Mouse (Mus musculus) lung, embryonic 15.5 days (tissue): Measurements from ENCODE around the gene Il21r. TPM values are rescaled to one million over a fixed set of nuclear protein-coding genes. Genes with fewer than 3 reads are reported as not detected.

ENCODE experiments used
- ATAC-seq: fragments of 200-750 bp; cut with Nextera tagmentation; 2 replicates; pipeline ENCODE4 v1.8.0; 2017; ENCODE audit warnings: moderate number of reproducible peaks, borderline replicate concordance; ENCODE audit not compliant: low FRiP score, low TSS enrichment; ENCODE audit errors: extremely low read depth
- H3K27ac ChIP-seq: fragments of 300-500 bp; sonication (generic); 2 replicates; pipeline ENCODE4 v1.5.1; 2015; ENCODE audit warnings: moderate library complexity, mild to moderate bottlenecking, inconsistent platforms
- H3K27me3 ChIP-seq: fragments of 300-500 bp; sonication (generic); 2 replicates; pipeline ENCODE4 v1.6.1; 2015; ENCODE audit warnings: inconsistent platforms
- H3K36me3 ChIP-seq: fragments of 300-500 bp; sonication (generic); 2 replicates; pipeline ENCODE4 v1.6.1; 2015; ENCODE audit warnings: inconsistent platforms
- H3K4me1 ChIP-seq: fragments of 300-500 bp; sonication (generic); 2 replicates; pipeline ENCODE4 v1.6.1; 2015; ENCODE audit warnings: inconsistent platforms
- H3K4me2 ChIP-seq: fragments of 300-500 bp; sonication (generic); 2 replicates; pipeline ENCODE4 v1.6.1; 2015; ENCODE audit warnings: inconsistent platforms, mild to moderate bottlenecking, moderate library complexity
- H3K4me3 ChIP-seq: fragments of 300-500 bp; sonication (generic); 2 replicates; pipeline ENCODE4 v1.5.1; 2015; ENCODE audit warnings: mild to moderate bottlenecking, inconsistent platforms
- H3K9ac ChIP-seq: fragments of 300-500 bp; sonication (generic); 2 replicates; pipeline ENCODE4 v1.6.1; 2015; ENCODE audit warnings: inconsistent platforms
- H3K9me3 ChIP-seq: fragments of 300-500 bp; sonication (generic); 2 replicates; pipeline ENCODE4 v1.6.1; 2016; ENCODE audit warnings: inconsistent platforms
- WGBS: fragments of 180-500 bp; shearing (Covaris S2); methylation state at CpG from one replicate; pipeline ENCODE4 v1.1.7; 2015; 5-methylcytosine and 5-hydroxymethylcytosine counted together
- polyA plus RNA-seq: library from polyadenylated mRNA; unstranded; fragments of >200 nt; fragmentation: Nextera tagmentation; extraction: Ambion mirVana; gene quantifications from 2 replicates; pipeline ENCODE4 v1.2.1, GENCODE M21; 2015

Gene Il21r
- polyA plus RNA-seq, 1 experiment from 2014 or later, result 0.74 TPM

DNA sequence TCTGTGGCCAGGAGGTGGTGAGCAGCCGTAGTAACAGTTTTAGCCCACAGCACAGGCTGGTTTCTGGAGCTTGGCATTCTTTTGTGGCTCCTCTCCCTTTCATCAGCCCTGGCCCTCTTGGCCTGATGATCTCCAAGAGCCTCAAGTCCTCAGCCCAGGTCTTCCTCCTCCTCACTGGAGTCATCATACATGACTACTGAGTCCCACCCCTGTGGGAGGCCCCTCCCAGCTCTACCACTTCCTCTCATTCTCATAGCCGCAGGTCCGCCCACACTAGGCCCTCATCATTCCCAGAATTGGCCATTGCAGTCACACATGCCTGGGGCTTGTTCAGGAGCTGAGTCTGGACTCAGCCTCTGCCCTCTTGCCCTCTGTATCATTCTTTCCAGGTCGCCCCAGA, 9.4 kb upstream of the Il21r start:
- H3K27me3 ChIP-seq, result no peaks in the 10 kb centered on the region
- H3K9me3 ChIP-seq, result no peaks in the 10 kb centered on the region
- no peaks in the 10 kb centered on the region for H3K4me1 ChIP-seq
- no peaks in the 10 kb centered on the region for H3K36me3 ChIP-seq
- H3K27ac ChIP-seq, result no peak overlapping the region
- ATAC-seq, result no peak
- H3K4me2 ChIP-seq, result no peak overlapping the region
- 70% methylated on average over 4 of the region's 4 CpGs for WGBS
- H3K4me3 ChIP-seq, result no peak overlapping the region
- H3K9ac ChIP-seq, result no peak overlapping the region

DNA sequence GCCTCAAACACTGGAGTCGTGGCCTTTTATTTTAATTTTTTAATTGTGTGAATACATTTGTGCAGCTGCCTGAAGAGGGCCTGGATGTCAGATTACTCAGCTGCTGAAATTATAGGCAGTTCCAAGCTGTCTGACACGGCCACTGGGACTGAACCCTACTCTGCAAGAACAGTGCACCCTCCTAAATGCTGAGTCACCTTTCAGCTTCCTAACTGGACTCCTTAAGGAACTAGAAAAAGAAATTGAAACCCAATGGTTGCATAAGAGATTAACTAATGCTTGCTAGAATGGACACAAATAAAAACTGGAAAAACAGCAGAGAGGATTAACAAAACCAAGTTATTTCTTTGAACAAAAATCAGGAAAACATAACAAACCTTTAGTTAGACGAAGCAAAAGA, 6.8 kb upstream of the Il21r start:
- Histone ChIP-seq H3K4me2 (no peak overlapping the region), H3K4me1 (no peaks in the 10 kb centered on the region), H3K4me3 (no peak overlapping the region), H3K27me3 (no peaks in the 10 kb centered on the region), H3K36me3 (no peaks in the 10 kb centered on the region), H3K9ac (no peak overlapping the region), H3K9me3 (no peaks in the 10 kb centered on the region), H3K27ac (no peak overlapping the region)
- ATAC-seq, result no peak
- WGBS, result 56% methylated on average over 3 of the region's 3 CpGs

DNA sequence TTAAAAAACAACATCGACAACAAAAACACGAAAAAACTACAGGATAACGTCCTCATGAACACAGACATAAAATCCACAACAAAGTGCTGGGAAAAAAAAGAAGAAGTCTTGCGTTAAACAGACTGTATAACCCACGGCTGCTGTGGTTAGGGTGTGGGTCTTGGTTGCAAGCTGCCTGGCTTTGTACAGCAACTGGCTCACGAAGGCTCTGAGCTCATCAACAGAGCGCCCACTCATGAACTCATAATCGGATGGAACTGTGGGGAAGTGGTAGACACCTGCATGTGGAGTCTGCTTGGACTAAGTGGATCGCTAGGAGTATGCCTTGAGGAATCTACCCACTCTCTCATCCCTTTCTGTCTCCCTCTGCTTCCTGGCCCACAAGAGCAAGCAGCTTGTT, 6.1 kb upstream of the Il21r start:
- H3K4me1 ChIP-seq, result no peaks in the 10 kb centered on the region
- H3K27me3 ChIP-seq, result no peaks in the 10 kb centered on the region
- H3K36me3 ChIP-seq, result no peaks in the 10 kb centered on the region
- no peak overlapping the region for H3K27ac ChIP-seq
- no peak overlapping the region for H3K4me3 ChIP-seq
- 82% methylated on average over 9 of the region's 9 CpGs for WGBS
- no peaks in the 10 kb centered on the region for H3K9me3 ChIP-seq
- no peak overlapping the region for H3K9ac ChIP-seq
- H3K4me2 ChIP-seq, result no peak overlapping the region
- no peak for ATAC-seq

DNA sequence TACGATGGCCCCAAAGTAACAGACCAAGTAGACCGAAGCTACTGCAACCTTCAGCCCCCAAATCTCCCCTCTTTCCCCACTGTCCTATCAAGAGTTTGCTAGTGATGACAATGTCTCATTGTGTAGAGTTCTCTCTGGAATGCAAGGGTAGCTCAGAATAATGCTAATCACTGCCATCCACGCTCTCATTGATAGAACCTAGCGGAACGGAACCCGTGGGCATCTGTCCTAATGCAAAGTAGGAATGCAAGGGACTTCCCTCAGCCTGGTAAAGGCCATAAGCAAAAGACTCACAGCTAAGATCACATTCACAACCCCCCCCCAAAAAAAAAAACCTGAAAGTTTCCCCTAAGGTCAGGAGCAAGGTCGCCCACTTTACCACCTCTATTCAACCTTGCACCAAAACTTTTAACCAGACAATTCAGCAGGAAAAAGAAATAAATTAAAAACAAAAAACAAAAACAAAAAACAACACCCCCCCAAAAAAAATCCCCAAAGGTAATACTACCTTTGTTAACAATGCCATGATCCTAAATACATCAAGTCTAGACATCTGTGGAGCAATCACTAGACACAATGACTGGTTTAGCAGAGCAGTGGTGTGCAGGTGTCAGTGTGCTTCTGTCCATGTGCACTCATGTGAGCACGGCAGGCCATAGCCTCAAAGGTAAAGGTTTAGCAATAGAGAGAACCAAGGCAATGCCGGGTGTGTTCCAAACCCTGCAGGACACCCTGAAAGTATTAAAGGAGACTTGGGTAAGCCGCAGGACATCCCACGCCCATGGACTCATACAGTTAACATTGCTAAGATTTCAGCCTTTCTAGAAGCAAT, 5.5 kb upstream of the Il21r start:
- no peak overlapping the region for H3K9ac ChIP-seq
- no peaks in the 10 kb centered on the region for H3K9me3 ChIP-seq
- WGBS, result 92% methylated on average over 11 of the region's 11 CpGs
- H3K27me3 ChIP-seq, result no peaks in the 10 kb centered on the region
- H3K4me1 ChIP-seq, result no peaks in the 10 kb centered on the region
- H3K27ac ChIP-seq, result no peak overlapping the region
- no peaks in the 10 kb centered on the region for H3K36me3 ChIP-seq
- no peak overlapping the region for H3K4me3 ChIP-seq
- H3K4me2 ChIP-seq, result no peak overlapping the region
- ATAC-seq, result no peak

DNA sequence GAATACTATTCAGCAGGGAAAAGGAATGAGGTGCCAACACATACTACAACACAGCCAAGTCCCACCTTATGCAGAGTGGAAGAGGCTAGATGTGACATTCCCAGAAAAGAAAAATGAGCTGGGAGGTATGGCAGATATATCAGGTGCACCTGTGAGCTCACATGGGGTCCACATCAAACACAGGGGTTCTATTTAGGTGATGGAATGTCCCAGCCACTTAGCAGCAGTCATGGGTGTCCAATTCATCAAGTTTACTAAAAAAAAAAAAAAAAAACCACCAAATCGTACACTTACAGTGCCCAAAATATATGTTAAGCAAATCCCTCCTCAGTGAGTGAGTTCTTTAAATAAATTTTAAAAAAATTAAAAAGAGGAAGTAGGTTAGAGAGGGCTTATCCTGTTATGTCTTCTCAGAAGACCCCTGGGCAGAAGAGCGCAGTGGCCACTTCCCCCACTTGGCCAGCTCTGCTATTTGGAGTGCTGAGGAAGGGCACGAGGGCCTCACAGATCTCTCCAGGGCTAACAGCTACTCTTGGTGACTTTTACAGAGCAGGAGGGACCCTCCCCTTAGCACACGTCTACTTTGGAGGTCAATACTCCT, 3.8 kb upstream of the Il21r start:
- H3K4me3 ChIP-seq, result no peak overlapping the region
- no peak overlapping the region for H3K4me2 ChIP-seq
- no peaks in the 10 kb centered on the region for H3K36me3 ChIP-seq
- 51% methylated on average over 4 of the region's 4 CpGs for WGBS
- H3K4me1 ChIP-seq, result peaks cover 4% of the 10 kb centered on the region; the same call in 1 of the 2 replicates
- ATAC-seq, result no peak
- H3K9me3 ChIP-seq, result no peaks in the 10 kb centered on the region
- H3K27me3 ChIP-seq, result no peaks in the 10 kb centered on the region
- no peak overlapping the region for H3K9ac ChIP-seq
- no peak overlapping the region for H3K27ac ChIP-seq

DNA sequence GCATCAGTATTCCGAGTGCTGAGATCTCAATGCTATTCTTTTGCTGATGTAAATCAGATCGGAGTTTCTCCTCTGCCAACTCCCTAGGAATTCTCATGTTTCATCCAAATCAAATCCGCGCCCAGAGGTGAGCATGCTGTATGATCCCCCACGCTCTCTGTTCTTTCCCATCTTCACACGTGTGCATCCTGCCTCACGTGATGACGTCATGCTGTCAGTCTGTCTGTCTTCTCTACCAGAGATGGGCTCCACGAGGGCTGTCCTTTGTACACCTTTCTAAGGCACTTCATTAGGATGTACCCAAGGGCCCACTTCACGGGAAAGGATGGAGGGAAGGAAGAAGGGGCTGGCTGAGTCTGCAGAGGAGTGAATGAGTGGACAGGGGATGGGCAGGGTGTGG, 3.1 kb upstream of the Il21r start:
- Histone ChIP-seq H3K27ac (no peak overlapping the region), H3K9me3 (no peaks in the 10 kb centered on the region), H3K4me3 (no peak overlapping the region), H3K9ac (no peak overlapping the region), H3K4me2 (no peak overlapping the region), H3K27me3 (no peaks in the 10 kb centered on the region), H3K4me1 (peaks cover 4% of the 10 kb centered on the region; the same call in 1 of the 2 replicates), H3K36me3 (no peaks in the 10 kb centered on the region)
- 58% methylated on average over 10 of the region's 10 CpGs for WGBS
- no peak for ATAC-seq

DNA sequence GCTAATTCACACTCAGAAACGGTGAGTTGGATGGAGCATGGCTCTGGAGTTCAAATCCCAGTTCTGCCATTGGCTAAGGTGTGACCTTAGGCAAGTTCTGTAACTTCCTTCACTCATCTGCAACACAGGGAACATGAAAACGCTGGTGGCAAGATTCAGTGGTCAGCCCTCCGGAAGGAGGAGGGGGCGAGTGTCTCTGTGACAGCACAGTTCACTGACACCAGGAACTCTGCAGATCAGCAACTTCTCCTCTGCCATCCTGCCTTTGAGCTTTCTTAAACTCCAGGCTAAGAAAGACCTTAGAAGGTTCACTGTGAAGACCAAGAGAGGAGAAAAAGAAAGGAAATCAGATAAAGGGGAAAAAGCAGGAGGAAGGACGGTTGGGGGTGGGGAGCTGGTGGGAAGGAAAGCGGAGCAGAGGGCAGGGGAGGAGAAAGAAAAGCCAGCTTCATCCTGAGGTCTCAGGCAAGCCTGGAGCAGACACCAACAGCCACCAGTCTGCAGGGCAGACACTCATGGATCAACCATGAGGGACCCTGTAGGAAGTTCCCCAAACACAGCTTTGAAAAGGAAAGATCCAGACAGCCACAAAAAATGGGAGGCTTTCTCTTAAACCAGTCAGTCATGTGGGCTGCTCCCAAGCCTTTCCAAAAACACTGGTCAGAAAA, 2.5 kb upstream of the Il21r start:
- no peaks in the 10 kb centered on the region for H3K27me3 ChIP-seq
- H3K4me3 ChIP-seq, result no peak overlapping the region
- no peak overlapping the region for H3K27ac ChIP-seq
- H3K9me3 ChIP-seq, result no peaks in the 10 kb centered on the region
- no peak overlapping the region for H3K4me2 ChIP-seq
- no peak overlapping the region for H3K9ac ChIP-seq
- WGBS, result 24% methylated on average over 6 of the region's 6 CpGs
- H3K36me3 ChIP-seq, result no peaks in the 10 kb centered on the region
- no peak for ATAC-seq
- peaks cover 8% of the 10 kb centered on the region for H3K4me1 ChIP-seq

DNA sequence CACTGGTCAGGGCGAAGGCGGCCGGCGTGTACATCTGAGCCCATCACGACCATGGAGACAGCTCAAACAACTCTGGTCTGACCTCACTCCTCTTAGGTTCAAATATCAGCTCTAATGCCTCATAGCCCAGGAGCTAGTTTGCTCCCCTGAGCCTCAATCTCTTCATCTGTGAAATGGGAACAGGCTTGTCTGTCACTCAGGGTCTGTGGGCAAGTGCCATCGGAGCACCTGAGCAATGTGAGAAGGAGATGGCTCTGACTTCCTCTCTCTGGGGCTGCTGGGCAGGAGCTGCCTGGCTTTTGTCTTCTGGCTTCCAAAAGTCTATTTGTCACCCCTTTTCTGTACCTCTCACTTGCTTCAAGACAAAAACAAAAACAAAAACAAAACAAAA, 2.0 kb upstream of the Il21r start:
- WGBS, result 77% methylated on average over 6 of the region's 6 CpGs
- H3K27ac ChIP-seq, result no peak overlapping the region
- no peaks in the 10 kb centered on the region for H3K9me3 ChIP-seq
- no peaks in the 10 kb centered on the region for H3K36me3 ChIP-seq
- no peak overlapping the region for H3K4me3 ChIP-seq
- no peak for ATAC-seq
- no peak overlapping the region for H3K4me2 ChIP-seq
- H3K9ac ChIP-seq, result no peak overlapping the region
- peaks cover 11% of the 10 kb centered on the region for H3K4me1 ChIP-seq
- H3K27me3 ChIP-seq, result no peaks in the 10 kb centered on the region

DNA sequence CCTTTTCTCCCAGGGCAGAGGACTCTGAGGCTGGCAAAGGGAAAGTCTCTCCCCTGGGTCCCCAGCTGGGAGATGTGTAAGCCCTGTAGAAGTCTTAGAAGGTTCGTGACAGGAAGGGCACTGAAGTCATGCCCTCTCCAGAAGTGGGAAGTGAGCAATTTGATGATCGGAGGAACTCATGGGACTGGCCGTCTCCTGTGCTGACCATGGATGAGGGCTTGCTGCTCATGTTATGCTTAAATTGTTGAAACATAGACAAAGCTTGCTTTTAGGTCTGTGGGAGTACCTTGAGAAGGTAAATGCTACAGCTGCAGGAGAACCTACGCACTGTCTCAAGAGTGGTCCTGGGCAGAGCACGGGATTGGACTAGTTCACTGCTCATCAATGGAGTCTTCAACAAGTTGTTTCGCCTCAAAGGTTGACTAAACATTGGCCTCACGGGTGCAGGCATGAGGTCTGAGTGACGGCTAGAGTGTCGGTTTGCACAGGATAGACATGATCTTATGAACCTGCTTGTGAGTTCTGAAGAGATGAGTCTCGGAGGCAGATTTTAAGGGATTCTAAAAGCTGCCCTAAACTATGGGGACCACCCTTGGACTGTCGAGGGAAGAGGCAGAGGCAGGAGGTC, 1.3 kb upstream of the Il21r start:
- no peak for ATAC-seq
- H3K4me3 ChIP-seq, result no peak overlapping the region
- H3K4me2 ChIP-seq, result no peak overlapping the region
- no peaks in the 10 kb centered on the region for H3K36me3 ChIP-seq
- WGBS, result 65% methylated on average over 11 of the region's 11 CpGs
- no peaks in the 10 kb centered on the region for H3K27me3 ChIP-seq
- H3K27ac ChIP-seq, result no peak overlapping the region
- H3K4me1 ChIP-seq, result peaks cover 11% of the 10 kb centered on the region
- no peak overlapping the region for H3K9ac ChIP-seq
- no peaks in the 10 kb centered on the region for H3K9me3 ChIP-seq

DNA sequence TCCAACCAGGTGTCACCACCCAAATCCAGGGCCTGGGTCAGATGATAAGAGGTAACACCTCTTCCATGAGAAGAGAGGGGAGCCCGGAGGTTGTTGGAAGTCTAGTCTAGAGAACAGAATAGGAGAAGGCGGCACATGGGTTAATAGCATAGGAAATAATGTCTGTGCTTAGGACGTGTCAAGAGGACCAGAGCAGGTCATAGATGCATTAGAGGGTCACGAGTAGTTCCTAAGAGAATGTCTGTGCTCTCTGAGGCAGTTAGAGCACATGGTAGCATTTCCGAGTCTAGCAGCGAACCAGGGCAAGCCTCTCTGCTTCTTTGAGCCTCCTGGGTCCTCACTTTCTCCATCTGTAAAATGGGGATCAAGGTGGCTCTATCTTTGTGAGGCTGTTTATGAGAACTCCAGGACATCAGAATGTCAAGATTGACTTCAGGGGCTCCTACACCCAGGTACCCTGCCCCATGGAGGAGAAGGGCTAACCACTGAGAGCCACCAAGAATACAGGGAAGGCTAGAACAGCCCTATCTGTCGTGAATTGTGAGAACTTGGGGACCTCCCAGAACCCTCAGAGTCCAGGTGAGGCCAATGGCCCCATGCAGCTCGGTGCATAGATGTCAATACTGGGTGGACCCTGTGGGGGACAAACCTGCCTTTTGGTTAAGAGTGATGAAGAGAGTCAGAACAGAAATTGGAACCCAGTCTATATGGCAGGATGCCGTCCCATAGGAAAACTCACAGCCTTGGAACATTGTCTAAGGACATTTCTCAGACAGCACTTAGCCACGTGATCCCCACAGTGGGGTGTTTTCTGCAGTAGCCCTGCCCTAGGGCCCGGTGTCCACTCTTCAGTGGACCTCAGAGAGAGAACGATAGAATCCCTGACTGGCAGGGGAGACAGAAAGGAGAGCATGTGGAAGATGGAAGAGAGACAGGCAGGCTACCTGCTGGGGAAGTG, 1.4 kb downstream of the Il21r start:
- no peaks in the 10 kb centered on the region for H3K27me3 ChIP-seq
- 73% methylated on average over 12 of the region's 12 CpGs for WGBS
- H3K36me3 ChIP-seq, result no peaks in the 10 kb centered on the region
- no peak overlapping the region for H3K4me2 ChIP-seq
- peaks cover 11% of the 10 kb centered on the region for H3K4me1 ChIP-seq
- H3K27ac ChIP-seq, result no peak overlapping the region
- H3K9me3 ChIP-seq, result no peaks in the 10 kb centered on the region
- H3K9ac ChIP-seq, result no peak overlapping the region
- no peak overlapping the region for H3K4me3 ChIP-seq
- ATAC-seq, result no peak

DNA sequence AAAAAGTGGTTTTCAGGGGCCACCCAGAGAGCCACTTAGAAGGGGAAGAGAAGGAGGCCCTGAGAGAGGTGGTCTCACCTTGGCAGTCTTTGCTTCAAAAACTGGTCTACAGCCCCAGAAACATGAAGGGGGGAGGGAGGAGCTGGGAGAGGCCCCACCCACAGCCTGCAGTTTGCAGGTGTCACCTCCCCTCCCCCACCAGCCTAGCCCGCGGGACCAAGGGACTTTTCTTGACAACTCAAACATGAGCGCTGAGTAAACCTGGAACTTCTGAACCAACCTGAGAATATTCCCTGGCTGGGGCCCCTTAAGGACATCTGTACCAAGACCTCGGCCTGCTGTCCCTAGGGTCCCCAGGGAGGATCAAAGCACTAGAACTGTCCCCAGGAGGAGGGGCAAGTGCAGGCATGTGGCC, 2.5 kb downstream of the Il21r start:
- 32% methylated on average over 4 of the region's 4 CpGs for WGBS
- H3K4me1 ChIP-seq, result peaks cover 11% of the 10 kb centered on the region
- H3K9me3 ChIP-seq, result no peaks in the 10 kb centered on the region
- 0 out of 2 replicates have a peak, but pooled peaks have one; percentile 1 for ATAC-seq
- no peak overlapping the region for H3K4me3 ChIP-seq
- H3K36me3 ChIP-seq, result no peaks in the 10 kb centered on the region
- H3K27ac ChIP-seq, result peak overlapping the region; percentile 24; the same call in 1 of the 2 replicates
- no peaks in the 10 kb centered on the region for H3K27me3 ChIP-seq
- no peak overlapping the region for H3K4me2 ChIP-seq
- H3K9ac ChIP-seq, result no peak overlapping the region
